Mouse (Mus musculus) megakaryocyte, embryonic 14.5 days (primary cell): Measurements from ENCODE around the gene Il21r.

Source experiments
- FLI1 ChIP-seq: IDR thresholded peaks from 2 replicates; pipeline ENCODE4 v1.6.1; 2012; ENCODE audit warnings: low read length, inconsistent platforms, mixed read lengths
- GATA1 ChIP-seq: IDR thresholded peaks from 3 replicates; pipeline ENCODE4 v1.6.1; 2012; ENCODE audit warnings: mixed read lengths, low read length, inconsistent platforms, borderline replicate concordance

- TF ChIP-seq GATA1 (no peak), FLI1 (no peak)
Measured at GRCm38 (mm10) chr7:125596406-125596805, 6.8 kb upstream of the Il21r start.
